1 mouse cellular context compared by ENCODE assay signal in the genomic region with DNA sequence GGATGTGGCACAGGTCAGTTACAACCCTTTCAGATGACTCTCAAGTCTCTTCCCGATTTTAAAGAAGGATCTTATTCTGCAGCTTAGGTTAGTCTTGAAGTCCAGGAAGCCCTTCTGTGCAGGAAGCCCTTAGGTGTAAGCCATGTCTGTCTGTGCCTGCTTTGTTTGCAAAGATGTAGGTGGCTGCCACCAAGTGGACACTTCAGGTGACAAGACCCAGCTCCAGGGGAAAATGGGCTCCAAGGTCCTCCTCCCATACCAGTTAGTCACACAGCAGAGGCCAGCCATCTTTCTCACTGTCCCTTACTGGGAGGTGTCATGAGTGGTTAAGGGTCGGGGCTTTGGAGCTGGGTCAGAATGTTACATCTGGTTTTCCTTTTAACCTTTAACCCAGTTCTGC.
TF ChIP-seq lines count a peak whose summit lies in the region.

No protein-coding gene starts in this region.

TF ChIP-seq in MEL, 35 proteins besides CTCF, POLR2A, EP300 and RAD21 (continued from another document):
- TF ChIP-seq MXI1 (IDR thresholded peaks at IDR 0.05; ENCODE audit: low read depth, low read length), result no peak
- no peak for TF ChIP-seq MAZ (IDR thresholded peaks at IDR 0.05; ENCODE audit: low read depth, low read length)
- TF ChIP-seq ZNF384 (IDR thresholded peaks at IDR 0.05; ENCODE audit: low read depth, low read length), result no peak
- TF ChIP-seq MYB (IDR thresholded peaks at IDR 0.05; ENCODE audit: low read depth, low read length), result no peak
- TF ChIP-seq MYC (IDR thresholded peaks at IDR 0.05; ENCODE audit: low read depth, low read length), result no peak
- no peak for TF ChIP-seq CHD2 (IDR thresholded peaks at IDR 0.05; ENCODE audit: low read length)
- TF ChIP-seq TBP (IDR thresholded peaks at IDR 0.05; ENCODE audit: low read depth, low read length), result no peak
- 0 out of 2 replicates have a peak, but pooled peaks have one; percentile 18 for TF ChIP-seq POLR2AphosphoS2 (IDR thresholded peaks at IDR 0.05; ENCODE audit: low read length)
- no peak for TF ChIP-seq ETS1 (IDR thresholded peaks at IDR 0.05; ENCODE audit: low read depth, low read length)
- no peak for TF ChIP-seq SIN3A (IDR thresholded peaks at IDR 0.05; ENCODE audit: low read length)
- peak; percentile 58 for TF ChIP-seq ZC3H11A (IDR thresholded peaks at IDR 0.05; ENCODE audit: low read depth, low read length)
- TF ChIP-seq TCF12 (IDR thresholded peaks at IDR 0.05; ENCODE audit: low read depth, low read length), result no peak
- TF ChIP-seq MEF2A (IDR thresholded peaks at IDR 0.05; ENCODE audit: extremely low read depth, insufficient replicate concordance, low read depth, low read length, poor library complexity, severe bottlenecking), result no peak
- TF ChIP-seq USF1 (IDR thresholded peaks at IDR 0.05; ENCODE audit: low read depth, low read length), result no peak
- TF ChIP-seq ELF1 (IDR thresholded peaks at IDR 0.05; ENCODE audit: low read depth, low read length), result no peak
- TF ChIP-seq SMC3 (IDR thresholded peaks at IDR 0.05; ENCODE audit: low read depth, low read length), result peak; percentile 70
- no peak; the same call in 1 of the 2 replicates for TF ChIP-seq POLR2AphosphoS5 (IDR thresholded peaks at IDR 0.05; ENCODE audit: borderline replicate concordance, low read depth, low read length)
